Mouse (Mus musculus) layer of hippocampus, adult 2 months (tissue): ENCODE data around the gene Thrb. TPM values are rescaled to one million over a fixed set of nuclear protein-coding genes. Genes with fewer than 3 reads are reported as not detected.

ENCODE experiments used
- DNase-seq, 2 experiments: peaks; one replicate each; pipeline ENCODE4 v3.0.0; 2022; ENCODE audit warnings: low spot score in 2 of 2
- H3K27ac ChIP-seq: fragments of 200-600 bp; 2 replicates; pipeline ENCODE4 v1.8.1; 2022
- H3K4me3 ChIP-seq: fragments of 200-600 bp; 2 replicates; pipeline ENCODE4 v1.8.1; 2022; ENCODE audit warnings: mild to moderate bottlenecking
- CTCF ChIP-seq: fragments of 200-600 bp; conservative IDR thresholded peaks from 2 replicates; pipeline ENCODE4 v1.8.1; 2022; ENCODE audit warnings: antibody characterized with exemption, mild to moderate bottlenecking, moderate library complexity
- total RNA-seq, 2 experiments: library from RNA; stranded (reverse); gene quantifications; 2 replicates each; pipeline ENCODE4 v1.2.3; 2021

Gene Thrb
- total RNA-seq, 2 experiments from 2014 or later = 42.8 to 45.0 TPM

DNA sequence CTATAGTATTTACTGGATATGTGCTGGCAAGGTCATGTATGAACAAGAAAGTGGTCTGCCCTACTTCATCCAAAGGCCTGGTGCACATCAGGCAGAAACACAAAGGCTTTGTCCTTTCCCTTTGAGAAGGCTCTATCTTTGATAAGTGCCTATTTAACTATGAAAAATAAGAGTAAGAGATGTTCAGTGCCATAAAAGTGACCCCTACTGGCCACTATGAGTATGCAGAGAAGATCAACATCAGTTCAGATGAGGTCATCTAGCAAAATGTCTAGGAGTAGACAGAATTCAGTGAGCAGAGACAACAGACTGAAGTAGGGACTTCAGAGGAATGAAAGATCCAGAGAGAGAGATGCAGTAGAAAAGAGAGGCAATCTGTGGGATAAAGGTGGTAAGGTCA lies 362.3 kb downstream of the Thrb start:
- TF ChIP-seq CTCF = peak; percentile 66
- DNase-seq = no peak
- H3K4me3 ChIP-seq = no peak overlapping the region
- no peak overlapping the region for H3K27ac ChIP-seq

DNA sequence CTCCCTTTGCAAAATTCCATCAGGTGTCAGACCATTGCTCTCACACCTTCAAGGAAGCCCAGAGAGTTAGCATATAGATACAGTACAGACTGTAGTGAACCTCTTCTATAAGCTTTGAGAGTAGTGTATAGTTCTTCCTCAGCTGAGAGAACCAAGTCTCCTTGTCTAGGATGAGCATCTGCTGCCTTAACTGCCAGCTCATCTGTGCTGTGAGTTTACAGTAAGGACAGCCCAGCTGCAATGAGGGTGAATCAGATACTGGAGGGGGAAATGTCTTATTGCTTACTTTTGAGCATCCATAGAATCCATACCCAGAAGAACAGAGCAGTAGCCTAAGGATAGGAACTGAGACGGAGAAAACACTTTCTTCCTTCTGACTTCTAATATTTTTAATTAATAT lies 367.8 kb downstream of the Thrb start:
- TF ChIP-seq CTCF = no peak
- Histone ChIP-seq H3K4me3 (no peak overlapping the region), H3K27ac (no peak overlapping the region)
- DNase-seq = no peak

DNA sequence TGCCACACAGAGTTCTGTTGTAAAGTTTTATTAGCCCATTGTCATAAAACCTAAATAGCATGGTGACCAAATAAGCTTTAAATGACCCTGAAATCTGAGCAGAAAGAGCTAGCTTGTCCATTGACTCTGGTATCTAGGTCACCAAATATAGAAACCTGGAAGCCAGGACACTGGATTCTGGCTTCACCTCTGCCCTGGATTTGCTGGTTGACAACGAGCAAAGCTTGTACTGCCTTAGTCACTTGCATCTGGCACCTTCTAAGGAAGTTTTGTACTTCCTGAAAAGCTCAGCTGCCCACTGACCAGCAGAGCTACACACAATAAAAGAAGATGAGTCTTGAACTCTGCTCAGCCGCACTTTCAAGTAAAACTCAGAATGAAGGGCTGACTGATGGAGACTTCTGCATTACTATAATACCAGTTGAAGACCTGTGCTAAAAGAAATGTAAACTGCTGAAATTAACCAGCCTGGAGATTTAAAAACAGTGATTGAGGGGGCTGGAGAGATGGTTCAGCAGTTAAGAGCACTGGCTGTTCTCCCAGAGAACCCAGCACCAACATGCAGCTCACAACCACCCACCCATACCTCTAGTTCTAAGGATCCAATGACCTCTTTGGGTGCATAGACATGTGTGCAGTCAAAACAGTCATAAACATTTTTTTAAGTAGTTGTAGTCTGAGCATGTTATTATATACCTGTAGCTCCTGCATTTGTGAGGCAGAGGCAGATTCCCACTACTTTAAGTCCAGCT lies 369.3 kb downstream of the Thrb start:
- no peak for DNase-seq
- TF ChIP-seq CTCF = no peak
- Histone ChIP-seq H3K27ac (peak overlapping the region; percentile 32; the same call in 1 of the 2 replicates), H3K4me3 (no peak overlapping the region)

DNA sequence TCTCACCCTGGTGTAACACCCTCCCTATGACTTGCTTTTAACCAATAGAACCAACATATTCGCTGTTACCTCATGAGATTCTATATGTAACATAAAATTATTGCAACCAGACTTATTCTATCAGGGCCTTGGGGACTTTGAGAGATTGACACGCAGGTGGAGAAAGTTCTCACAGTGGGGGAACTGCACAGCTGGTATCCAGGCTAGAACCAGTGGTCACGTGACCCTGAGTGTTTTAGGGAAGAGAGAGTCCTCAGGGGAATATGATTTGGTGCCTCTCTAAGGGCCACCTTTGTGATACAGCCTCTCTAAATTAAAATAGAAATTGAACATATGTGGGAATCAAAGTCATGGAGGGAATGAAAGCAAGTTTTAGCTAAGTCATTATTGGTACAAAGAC lies 371.9 kb downstream of the Thrb start:
- TF ChIP-seq CTCF = no peak
- H3K4me3 ChIP-seq = no peak overlapping the region
- no peak overlapping the region for H3K27ac ChIP-seq
- no peak for DNase-seq

DNA sequence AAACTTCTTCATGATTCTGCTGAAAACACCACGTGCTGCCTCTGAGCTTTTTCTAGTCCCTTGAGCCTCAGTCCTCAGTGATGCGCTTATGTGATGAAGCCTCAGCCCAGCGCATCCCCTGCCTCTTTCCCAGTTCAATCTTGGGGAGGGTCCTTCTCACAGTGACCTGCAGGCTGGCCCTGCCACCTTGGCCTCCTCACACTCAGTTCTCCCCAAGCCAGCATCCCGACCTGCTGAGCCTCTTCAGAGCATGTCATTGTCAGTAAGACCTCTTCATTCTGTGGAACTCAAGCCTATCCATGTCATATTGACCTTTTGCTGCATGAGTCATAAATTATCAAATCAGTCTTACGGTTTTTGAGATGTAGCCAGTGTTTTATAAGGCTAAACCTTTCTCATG lies 376.5 kb downstream of the Thrb start:
- H3K4me3 ChIP-seq = no peak overlapping the region
- DNase-seq = no peak
- no peak for TF ChIP-seq CTCF
- H3K27ac ChIP-seq = no peak overlapping the region

DNA sequence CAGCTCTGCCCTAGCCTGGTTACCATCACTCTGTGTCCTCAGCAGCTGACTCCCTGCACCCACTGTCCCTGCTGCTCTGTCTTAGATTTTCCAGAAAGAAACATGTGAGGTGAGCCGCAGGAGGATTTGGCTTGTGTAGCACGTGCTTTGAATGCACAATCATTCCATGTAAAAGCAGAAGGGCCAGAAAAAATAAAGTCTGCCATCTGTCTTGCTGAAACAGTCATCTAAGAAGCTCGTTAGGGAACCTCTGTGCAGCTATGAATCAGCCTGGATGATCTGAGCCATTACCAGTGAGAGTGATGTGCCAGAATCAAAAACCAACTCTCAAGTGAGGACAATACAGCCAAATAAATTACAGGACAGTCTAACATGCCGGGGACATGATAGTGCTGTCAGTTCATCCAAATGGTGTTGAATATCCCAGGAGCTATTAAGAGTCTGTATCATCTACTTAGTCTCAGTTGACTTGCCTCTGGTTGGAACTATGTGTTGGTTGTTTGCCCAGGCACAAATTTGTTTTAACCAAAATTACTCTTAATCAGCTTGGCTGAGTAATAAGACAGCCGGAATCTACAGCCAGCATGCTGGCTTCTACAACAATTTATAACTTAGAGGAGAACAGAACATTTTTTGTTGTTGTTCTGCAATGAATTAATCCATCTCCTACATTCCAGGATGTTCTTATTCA lies 402.2 kb downstream of the Thrb start:
- Histone ChIP-seq H3K27ac (peak overlapping the region; percentile 80), H3K4me3 (no peak overlapping the region)
- no peak for TF ChIP-seq CTCF
- peak; percentile 41 to 58 for DNase-seq
